Mouse (Mus musculus) megakaryocyte, embryonic 14.5 days (primary cell): Measurements from ENCODE around the gene Atp1a4.

Experiments
- FLI1 ChIP-seq: IDR thresholded peaks from 2 replicates; pipeline ENCODE4 v1.6.1; 2012; ENCODE audit warnings: low read length, inconsistent platforms, mixed read lengths
- GATA1 ChIP-seq: IDR thresholded peaks from 3 replicates; pipeline ENCODE4 v1.6.1; 2012; ENCODE audit warnings: mixed read lengths, low read length, inconsistent platforms, borderline replicate concordance

DNA sequence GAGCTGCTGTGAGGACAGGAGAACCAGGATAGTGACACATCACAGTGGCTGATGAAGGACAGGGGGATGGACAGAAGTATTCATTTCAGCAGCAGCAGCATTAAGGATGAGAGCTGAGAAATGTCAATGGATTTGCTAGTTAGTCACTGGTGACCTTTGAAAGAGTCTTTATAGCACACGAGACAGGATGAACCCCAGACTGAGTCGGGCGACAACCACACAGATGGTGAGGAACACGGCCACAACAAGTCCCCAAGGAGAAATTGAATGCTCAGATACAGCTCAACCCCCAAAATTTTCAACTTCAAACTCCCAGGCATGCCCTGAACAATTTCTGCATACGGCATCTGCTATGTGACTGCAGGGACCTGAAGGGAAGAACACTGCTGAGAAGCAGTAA lies 28.5 kb upstream of the Atp1a4 start:
- no peak for TF ChIP-seq GATA1
- no peak for TF ChIP-seq FLI1
